In genomic region chr1:184824439-184824851, GRCm38 (mm10) we compare ENCODE assay signal across 7 mouse cellular contexts. TPM values are rescaled to one million over a fixed set of nuclear protein-coding genes. Genes with fewer than 3 reads are reported as not detected.
A peak's percentile ranks its signal among the peaks of the same experiment; 100 is the strongest.
DNase-seq lines count a peak whose midpoint lies in the region; ATAC-seq and TF ChIP-seq lines count a peak whose summit lies in the region.

No protein-coding gene starts in this region.

- no peaks in the 10 kb centered on the region for H3K9me3 ChIP-seq in intestine, postnatal 0 days (ENCODE audit: control insufficient read depth)
- no peaks in the 10 kb centered on the region for H3K9me3 ChIP-seq in midbrain, embryonic 13.5 days

- TF ChIP-seq CTCF in intestine, postnatal 0 days (IDR thresholded peaks at IDR 0.05; ENCODE audit: low read depth) = peak; percentile 99
- peak; percentile 99 for TF ChIP-seq CTCF in small intestine, adult 2 months (IDR thresholded peaks at IDR 0.05; ENCODE audit: extremely low read depth, insufficient read length, insufficient replicate concordance, low read depth, low read length)

- H3K27me3 ChIP-seq in intestine, postnatal 0 days (replicated peaks; ENCODE audit: control insufficient read depth, insufficient read depth, low read length) = no peaks in the 10 kb centered on the region
- no peaks in the 10 kb centered on the region for H3K27me3 ChIP-seq in midbrain, embryonic 13.5 days
- H3K27me3 ChIP-seq in small intestine, adult 2 months (ENCODE audit: control insufficient read depth, insufficient read depth, low read length) = no peaks in the 10 kb centered on the region

- ATAC-seq in granulocyte monocyte progenitor cell, adult 5-6 weeks (replicated peaks; ENCODE audit: poor library complexity, severe bottlenecking) = peak; percentile 95
- ATAC-seq in intestine, postnatal 0 days = peak; percentile 77
- ATAC-seq in midbrain, embryonic 13.5 days = peak; percentile 87

- H3K36me3 ChIP-seq in intestine, postnatal 0 days (ENCODE audit: control insufficient read depth, insufficient read depth) = peaks cover 19% of the 10 kb centered on the region
- H3K36me3 ChIP-seq in midbrain, embryonic 13.5 days = peaks cover 11% of the 10 kb centered on the region; the same call in 1 of the 2 replicates
- H3K36me3 ChIP-seq in small intestine, adult 2 months (ENCODE audit: control insufficient read depth, insufficient read depth, low read length) = peaks cover 38% of the 10 kb centered on the region

- TF ChIP-seq POLR2A in small intestine, adult 2 months (IDR thresholded peaks at IDR 0.05; ENCODE audit: low read depth, low read length) = no peak

- peak overlapping the region; percentile 6; the same call in 1 of the 2 replicates for H3K4me2 ChIP-seq in intestine, postnatal 0 days (replicated peaks; ENCODE audit: low read depth)
- H3K4me2 ChIP-seq in midbrain, embryonic 13.5 days (replicated peaks) = peak overlapping the region; percentile 7; the same call in 1 of the 2 replicates

- 5% methylated on average over 12 of the region's 12 CpGs for WGBS in intestine, postnatal 0 days
- WGBS in midbrain, embryonic 13.5 days = 5% methylated on average over 12 of the region's 12 CpGs
- WGBS in small intestine, adult 2 months = 2% methylated on average over 12 of the region's 12 CpGs

- no peak overlapping the region for H3K27ac ChIP-seq in intestine, postnatal 0 days (ENCODE audit: low read depth, low read length)
- no peak overlapping the region for H3K27ac ChIP-seq in midbrain, embryonic 13.5 days
- 0 out of 2 replicates have a peak overlapping the region, but pooled peaks have one; percentile 26 for H3K27ac ChIP-seq in small intestine, adult 2 months (ENCODE audit: insufficient read depth, low read depth, low read length)

- H3K4me3 ChIP-seq in intestine, postnatal 0 days (ENCODE audit: low read depth, low read length) = no peak overlapping the region
- no peak overlapping the region for H3K4me3 ChIP-seq in midbrain, embryonic 13.5 days (replicated peaks)
- no peak overlapping the region for H3K4me3 ChIP-seq in small intestine, adult 2 months (ENCODE audit: low read depth, low read length)

- 0 out of 2 replicates have a peak, but pooled peaks cover 3% of the 10 kb centered on the region for H3K4me1 ChIP-seq in intestine, postnatal 0 days (replicated peaks; ENCODE audit: control insufficient read depth, insufficient read depth, low read length)
- H3K4me1 ChIP-seq in midbrain, embryonic 13.5 days (replicated peaks) = peaks cover 15% of the 10 kb centered on the region
- H3K4me1 ChIP-seq in small intestine, adult 2 months (ENCODE audit: control insufficient read depth, insufficient read depth, insufficient read length, low read length) = peaks cover 11% of the 10 kb centered on the region

- intact Hi-C loops in left cerebral cortex, postnatal 4 days (cut with DNase I) = no loop called here

- no peak overlapping the region for H3K9ac ChIP-seq in intestine, postnatal 0 days (ENCODE audit: low read depth, low read length)
- H3K9ac ChIP-seq in midbrain, embryonic 13.5 days (replicated peaks) = no peak overlapping the region

- DNase-seq in adrenal gland, adult 2 months = peak; percentile 93
- DNase-seq in embryo, embryonic 9.5 days (ENCODE audit: extremely low spot score) = peak; percentile 91
- peak; percentile 93 for DNase-seq in left cerebral cortex, postnatal 4 days

RNA-seq across cellular contexts. Expression of gene Marc1, which starts 13.3 kb away (rescaled TPM):
- 1 to 10 TPM in 1 of 2 experiments, under 1 TPM in 1; 0.83 to 4.4 TPM for total RNA-seq in adrenal gland, adult 2 months (2021)
- 5.0 and 7.5 TPM in 2 replicates for polyA plus RNA-seq in adrenal gland, adult 2 months (2012; rRNA removed)
- total RNA-seq in granulocyte monocyte progenitor cell, adult 5-6 weeks (2014; fragmentation: Nextera tagmentation) = not detected in 2 replicates
- 0.26 TPM in 1 of 2 replicates, not detected in the other for total RNA-seq in granulocyte monocyte progenitor cell, adult 5-6 weeks (2017)
- 1.5 and 1.6 TPM in 2 replicates for polyA plus RNA-seq in intestine, postnatal 0 days (2015; fragmentation: Nextera tagmentation; extraction: Ambion mirVana)
- total RNA-seq in left cerebral cortex, postnatal 4 days (2021) = under 1 TPM in 1 of 2 experiments, not detected in 1; 0.28 TPM
- polyA plus RNA-seq in midbrain, embryonic 13.5 days (2015; fragmentation: Nextera tagmentation; extraction: Ambion mirVana) = not detected in 2 replicates
- 0.68 and 1.2 TPM in 2 replicates for polyA plus RNA-seq in small intestine, adult 2 months (2012; rRNA removed)

RNA-seq across cellular contexts. Expression of gene Marc2, which starts 21.8 kb away (rescaled TPM):
- 100 to 1,000 TPM; 288 to 409 TPM for total RNA-seq in adrenal gland, adult 2 months (2021)
- 117 and 164 TPM in 2 replicates for polyA plus RNA-seq in adrenal gland, adult 2 months (2012; rRNA removed)
- 188 and 207 TPM in 2 replicates for total RNA-seq in granulocyte monocyte progenitor cell, adult 5-6 weeks (2014; fragmentation: Nextera tagmentation)
- 65.2 and 82.6 TPM in 2 replicates for total RNA-seq in granulocyte monocyte progenitor cell, adult 5-6 weeks (2017)
- polyA plus RNA-seq in intestine, postnatal 0 days (2015; fragmentation: Nextera tagmentation; extraction: Ambion mirVana) = 555 and 620 TPM in 2 replicates
- 10 to 100 TPM; 84.0 to 86.4 TPM for total RNA-seq in left cerebral cortex, postnatal 4 days (2021)
- 93.0 and 95.2 TPM in 2 replicates for polyA plus RNA-seq in midbrain, embryonic 13.5 days (2015; fragmentation: Nextera tagmentation; extraction: Ambion mirVana)
- 332 and 352 TPM in 2 replicates for polyA plus RNA-seq in small intestine, adult 2 months (2012; rRNA removed)

RNA-seq across cellular contexts. Expression of gene C130074G19Rik, which starts 58.6 kb away (rescaled TPM):
- total RNA-seq in adrenal gland, adult 2 months (2021) = 10 to 100 TPM; 26.9 to 43.6 TPM
- polyA plus RNA-seq in adrenal gland, adult 2 months (2012; rRNA removed) = 8.9 and 9.8 TPM in 2 replicates
- total RNA-seq in granulocyte monocyte progenitor cell, adult 5-6 weeks (2014; fragmentation: Nextera tagmentation) = not detected in 2 replicates
- total RNA-seq in granulocyte monocyte progenitor cell, adult 5-6 weeks (2017) = 0.13 TPM in 1 of 2 replicates, not detected in the other
- polyA plus RNA-seq in intestine, postnatal 0 days (2015; fragmentation: Nextera tagmentation; extraction: Ambion mirVana) = 6.3 and 6.4 TPM in 2 replicates
- 10 to 100 TPM; 14.0 to 16.5 TPM for total RNA-seq in left cerebral cortex, postnatal 4 days (2021)
- polyA plus RNA-seq in midbrain, embryonic 13.5 days (2015; fragmentation: Nextera tagmentation; extraction: Ambion mirVana) = 0.85 and 1.2 TPM in 2 replicates
- polyA plus RNA-seq in small intestine, adult 2 months (2012; rRNA removed) = 16.2 and 45.1 TPM in 2 replicates
